Mouse (Mus musculus): ENCODE measurements around the gene Fgfr2. TPM values are rescaled to one million over a fixed set of nuclear protein-coding genes. Genes with fewer than 3 reads are reported as not detected.

The Fgfr2 gene
- polyA plus RNA-seq, 1 experiment from 2014 or later, result 110 TPM

DNA sequence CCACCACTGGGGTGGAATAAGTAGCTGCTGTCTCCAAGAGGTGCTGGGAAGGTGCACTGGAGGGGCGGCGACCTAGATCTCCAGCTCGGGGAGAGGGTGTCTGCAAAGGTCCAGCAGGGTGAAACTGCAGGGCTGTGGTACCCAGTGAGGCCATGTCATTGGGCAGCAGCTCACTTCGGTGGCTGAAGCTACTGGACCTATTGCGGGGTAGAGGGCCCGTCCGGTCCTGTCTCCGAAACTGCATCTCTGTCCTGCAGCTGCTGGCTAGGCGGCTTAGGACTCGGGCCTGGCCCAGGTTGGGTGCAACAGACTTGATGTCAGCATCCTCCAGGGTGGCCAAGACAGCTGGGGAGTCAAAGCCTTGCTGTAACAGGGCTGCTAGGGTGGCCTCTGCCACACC is 109.2 kb downstream of the Fgfr2 start:
- no peak for DNase-seq (ENCODE audit: low spot score)
- Histone ChIP-seq H3K27ac (ENCODE audit: low read length) (no peak overlapping the region), H3K9ac (replicated peaks; ENCODE audit: low read depth) (no peak overlapping the region), H3K27me3 (replicated peaks; ENCODE audit: insufficient read depth, low read length) (no peaks in the 10 kb centered on the region), H3K4me1 (ENCODE audit: insufficient read depth, low read depth, low read length) (peaks cover 3% of the 10 kb centered on the region; the same call in 1 of the 2 replicates), H3K4me3 (ENCODE audit: low read depth, low read length) (no peak overlapping the region), H3K36me3 (ENCODE audit: insufficient read depth, low read length) (peaks cover 3% of the 10 kb centered on the region; the same call in 1 of the 2 replicates), H3K9me3 (ENCODE audit: low read length) (no peaks in the 10 kb centered on the region), H3K4me2 (replicated peaks; ENCODE audit: low read depth, low read length) (no peak overlapping the region)
- WGBS, result 89% methylated on average over 10 of the region's 10 CpGs
- TF ChIP-seq CTCF (IDR thresholded peaks at IDR 0.05) (no peak), EP300 (IDR thresholded peaks at IDR 0.05) (no peak)
- ATAC-seq, result no peak

DNA sequence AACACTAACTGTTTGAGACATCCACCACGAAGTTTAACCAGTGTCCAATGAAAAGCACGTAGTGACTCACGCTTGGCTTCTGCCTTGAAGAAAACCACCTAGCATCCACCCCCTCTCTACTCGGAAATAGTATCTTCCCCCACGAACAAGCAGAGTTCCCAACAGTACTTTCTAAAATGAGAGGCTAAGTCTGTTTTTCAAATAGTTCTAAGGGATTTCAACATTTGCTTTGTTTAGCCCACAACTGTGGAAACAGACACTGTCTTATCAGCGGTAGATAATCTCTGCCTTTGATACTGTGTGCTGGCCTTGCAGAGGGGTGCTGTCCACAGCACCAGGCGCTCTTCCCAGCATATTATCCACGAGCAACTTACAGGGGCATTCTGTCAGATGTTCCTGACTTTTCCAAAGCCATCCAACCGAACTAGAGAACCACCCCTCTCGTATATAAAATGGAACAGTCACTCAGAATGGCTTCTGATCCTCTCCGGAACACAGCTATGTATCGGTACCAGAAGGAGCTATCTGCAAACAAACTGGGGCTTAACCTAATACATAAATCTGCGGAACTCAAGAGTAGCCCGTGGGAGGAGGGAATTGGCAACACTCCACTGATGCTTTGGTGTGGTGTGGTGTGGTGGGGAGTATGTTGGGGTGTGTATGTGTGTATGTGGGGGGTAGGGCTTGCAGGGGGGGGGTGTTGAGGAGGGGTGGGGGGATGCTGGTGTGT is 110.3 kb downstream of the Fgfr2 start:
- DNase-seq (ENCODE audit: low spot score) (peak; percentile 39), ATAC-seq (no peak)
- Histone ChIP-seq H3K27me3 (replicated peaks; ENCODE audit: insufficient read depth, low read length) (no peaks in the 10 kb centered on the region), H3K27ac (ENCODE audit: low read length) (no peak overlapping the region), H3K4me2 (replicated peaks; ENCODE audit: low read depth, low read length) (no peak overlapping the region), H3K4me1 (ENCODE audit: insufficient read depth, low read depth, low read length) (peaks cover 3% of the 10 kb centered on the region; the same call in 1 of the 2 replicates), H3K9ac (replicated peaks; ENCODE audit: low read depth) (no peak overlapping the region), H3K36me3 (ENCODE audit: insufficient read depth, low read length) (peaks cover 3% of the 10 kb centered on the region; the same call in 1 of the 2 replicates), H3K9me3 (ENCODE audit: low read length) (no peaks in the 10 kb centered on the region), H3K4me3 (ENCODE audit: low read depth, low read length) (no peak overlapping the region)
- TF ChIP-seq CTCF (IDR thresholded peaks at IDR 0.05), result no peak
- TF ChIP-seq EP300 (IDR thresholded peaks at IDR 0.05), result no peak
- 48% methylated on average over 14 of the region's 14 CpGs for WGBS

DNA sequence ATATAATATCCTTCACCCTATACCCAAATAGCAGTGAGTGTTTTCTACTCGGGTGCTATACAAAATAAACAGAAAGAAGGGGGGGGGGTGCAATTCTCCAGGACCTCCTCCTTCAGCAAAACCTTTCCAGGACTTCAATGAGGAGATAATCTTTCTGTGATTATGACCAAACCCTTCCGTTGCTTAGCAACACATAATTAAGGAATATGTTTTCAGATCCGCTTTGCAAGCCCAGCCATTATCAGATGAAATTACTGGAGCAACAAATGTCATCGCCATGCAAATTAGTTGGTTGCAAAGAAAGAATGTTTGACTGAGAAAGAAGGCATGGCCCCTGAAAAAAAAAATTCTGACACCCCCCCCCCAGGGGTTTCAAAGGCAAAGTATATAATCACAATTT is 111.5 kb downstream of the Fgfr2 start:
- Histone ChIP-seq H3K4me3 (ENCODE audit: low read depth, low read length) (no peak overlapping the region), H3K36me3 (ENCODE audit: insufficient read depth, low read length) (peaks cover 3% of the 10 kb centered on the region; the same call in 1 of the 2 replicates), H3K4me2 (replicated peaks; ENCODE audit: low read depth, low read length) (no peak overlapping the region), H3K9me3 (ENCODE audit: low read length) (no peaks in the 10 kb centered on the region), H3K27me3 (replicated peaks; ENCODE audit: insufficient read depth, low read length) (no peaks in the 10 kb centered on the region), H3K27ac (ENCODE audit: low read length) (no peak overlapping the region), H3K4me1 (ENCODE audit: insufficient read depth, low read depth, low read length) (peaks cover 3% of the 10 kb centered on the region; the same call in 1 of the 2 replicates), H3K9ac (replicated peaks; ENCODE audit: low read depth) (no peak overlapping the region)
- TF ChIP-seq CTCF (IDR thresholded peaks at IDR 0.05) (no peak), EP300 (IDR thresholded peaks at IDR 0.05) (no peak)
- DNase-seq (ENCODE audit: low spot score) (peak; percentile 19), ATAC-seq (no peak)
- 38% methylated on average over 4 of the region's 4 CpGs for WGBS

DNA sequence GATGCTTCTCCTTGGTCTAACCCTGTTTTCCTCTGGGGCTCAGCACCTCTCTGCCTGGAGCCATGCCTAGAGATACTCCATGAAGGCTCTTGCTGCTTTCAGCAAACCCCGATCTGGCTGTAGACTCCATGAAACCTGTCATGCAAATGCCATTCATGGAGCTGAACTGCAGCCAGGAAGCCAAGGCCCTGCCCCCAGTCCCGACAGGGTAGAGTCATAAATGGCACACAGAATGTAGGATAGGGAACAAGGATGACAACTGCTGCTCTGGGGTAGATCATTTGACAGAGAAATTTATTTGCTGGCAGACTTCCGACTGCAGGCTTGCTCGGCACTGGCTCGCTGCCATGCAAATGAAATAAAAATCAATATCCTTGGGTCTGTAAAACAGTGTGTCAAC is 112.0 kb downstream of the Fgfr2 start:
- DNase-seq (ENCODE audit: low spot score) (peak; percentile 38), ATAC-seq (peak; percentile 32; the same call in 1 of the 2 replicates)
- Histone ChIP-seq H3K27me3 (replicated peaks; ENCODE audit: insufficient read depth, low read length) (no peaks in the 10 kb centered on the region), H3K9me3 (ENCODE audit: low read length) (no peaks in the 10 kb centered on the region), H3K9ac (replicated peaks; ENCODE audit: low read depth) (no peak overlapping the region), H3K4me2 (replicated peaks; ENCODE audit: low read depth, low read length) (no peak overlapping the region), H3K36me3 (ENCODE audit: insufficient read depth, low read length) (peaks cover 3% of the 10 kb centered on the region; the same call in 1 of the 2 replicates), H3K4me1 (ENCODE audit: insufficient read depth, low read depth, low read length) (peaks cover 3% of the 10 kb centered on the region; the same call in 1 of the 2 replicates), H3K4me3 (ENCODE audit: low read depth, low read length) (no peak overlapping the region), H3K27ac (ENCODE audit: low read length) (no peak overlapping the region)
- TF ChIP-seq EP300 (IDR thresholded peaks at IDR 0.05) (no peak), CTCF (IDR thresholded peaks at IDR 0.05) (no peak)
- 33% methylated on average over 5 of the region's 5 CpGs for WGBS

GRCm38 (mm10) chr7:133010477-133010876 is 112.7 kb downstream of the Fgfr2 start:
- Histone ChIP-seq H3K27me3 (replicated peaks; ENCODE audit: insufficient read depth, low read length) (no peaks in the 10 kb centered on the region), H3K9ac (replicated peaks; ENCODE audit: low read depth) (no peak overlapping the region), H3K4me2 (replicated peaks; ENCODE audit: low read depth, low read length) (no peak overlapping the region), H3K4me1 (ENCODE audit: insufficient read depth, low read depth, low read length) (peaks cover 3% of the 10 kb centered on the region; the same call in 1 of the 2 replicates), H3K27ac (ENCODE audit: low read length) (no peak overlapping the region), H3K36me3 (ENCODE audit: insufficient read depth, low read length) (peaks cover 3% of the 10 kb centered on the region; the same call in 1 of the 2 replicates), H3K9me3 (ENCODE audit: low read length) (no peaks in the 10 kb centered on the region), H3K4me3 (ENCODE audit: low read depth, low read length) (no peak overlapping the region)
- TF ChIP-seq CTCF (IDR thresholded peaks at IDR 0.05) (no peak), EP300 (IDR thresholded peaks at IDR 0.05) (no peak)
- DNase-seq (ENCODE audit: low spot score) (no peak), ATAC-seq (no peak)
- 73% methylated on average over 3 of the region's 3 CpGs for WGBS

DNA sequence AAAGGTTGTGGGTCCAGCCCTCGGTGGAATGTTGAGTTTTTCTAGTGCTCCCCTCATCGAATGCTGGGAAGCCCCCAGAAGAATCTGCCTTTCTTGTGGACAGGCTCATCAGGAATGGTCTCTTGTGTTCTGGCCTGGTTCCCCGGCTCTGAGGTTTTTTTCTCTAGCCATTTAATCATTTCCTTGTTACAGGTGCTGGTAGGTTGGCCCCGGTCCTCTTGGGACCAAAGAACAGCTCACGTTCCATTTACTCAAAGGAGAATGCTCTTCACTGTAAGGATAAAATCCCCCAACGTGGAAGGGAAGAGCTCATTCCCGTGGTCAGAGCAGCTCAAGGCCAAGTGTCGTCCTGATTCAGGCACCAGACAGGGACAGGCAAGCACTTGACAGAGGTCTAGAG is 113.5 kb downstream of the Fgfr2 start:
- H3K9me3 ChIP-seq (ENCODE audit: low read length), result no peaks in the 10 kb centered on the region
- H3K4me1 ChIP-seq (ENCODE audit: insufficient read depth, low read depth, low read length), result peaks cover 3% of the 10 kb centered on the region; the same call in 1 of the 2 replicates
- no peak overlapping the region for H3K27ac ChIP-seq (ENCODE audit: low read length)
- H3K36me3 ChIP-seq (ENCODE audit: insufficient read depth, low read length), result peaks cover 3% of the 10 kb centered on the region; the same call in 1 of the 2 replicates
- no peak overlapping the region for H3K9ac ChIP-seq (replicated peaks; ENCODE audit: low read depth)
- ATAC-seq (no peak), DNase-seq (ENCODE audit: low spot score) (no peak)
- WGBS, result 68% methylated on average over 8 of the region's 8 CpGs
- H3K27me3 ChIP-seq (replicated peaks; ENCODE audit: insufficient read depth, low read length), result no peaks in the 10 kb centered on the region
- H3K4me3 ChIP-seq (ENCODE audit: low read depth, low read length), result no peak overlapping the region
- no peak overlapping the region for H3K4me2 ChIP-seq (replicated peaks; ENCODE audit: low read depth, low read length)
- TF ChIP-seq CTCF (IDR thresholded peaks at IDR 0.05) (no peak), EP300 (IDR thresholded peaks at IDR 0.05) (no peak)
